Mouse (Mus musculus) cortical plate, adult 2 months (tissue): Measurements from ENCODE around the gene Vgf.

Source experiments
- CTCF ChIP-seq: fragments of 200-500 bp; IDR thresholded peaks from 2 replicates; pipeline ENCODE4 v1.5.1; 2011; ENCODE audit warnings: mild to moderate bottlenecking, control low read depth, low read length; ENCODE audit not compliant: insufficient read depth; ENCODE audit errors: extremely low read depth
- POLR2A ChIP-seq: fragments of 200-500 bp; IDR thresholded peaks from 2 replicates; pipeline ENCODE4 v1.6.1; 2011; ENCODE audit warnings: mild to moderate bottlenecking, low read length, control low read depth; ENCODE audit not compliant: insufficient read depth; ENCODE audit errors: extremely low read depth

- TF ChIP-seq CTCF (no peak), POLR2A (no peak)
These were observed 37.8 kb upstream of the Vgf start for GRCm38 (mm10) chr5:136988420-136988819.
